Mouse (Mus musculus): ENCODE results near the gene Rcl1. TPM values are rescaled to one million over a fixed set of nuclear protein-coding genes. Genes with fewer than 3 reads are reported as not detected.

The Rcl1 gene
- total RNA-seq, 2 experiments from 2014 or later: 26.9 to 30.0 TPM

GRCm38 (mm10) chr19:29146820-29147219 lies 45.6 kb downstream of the Rcl1 start:
- no peak for DNase-seq (ENCODE audit: low spot score in 2 of 2)

DNA sequence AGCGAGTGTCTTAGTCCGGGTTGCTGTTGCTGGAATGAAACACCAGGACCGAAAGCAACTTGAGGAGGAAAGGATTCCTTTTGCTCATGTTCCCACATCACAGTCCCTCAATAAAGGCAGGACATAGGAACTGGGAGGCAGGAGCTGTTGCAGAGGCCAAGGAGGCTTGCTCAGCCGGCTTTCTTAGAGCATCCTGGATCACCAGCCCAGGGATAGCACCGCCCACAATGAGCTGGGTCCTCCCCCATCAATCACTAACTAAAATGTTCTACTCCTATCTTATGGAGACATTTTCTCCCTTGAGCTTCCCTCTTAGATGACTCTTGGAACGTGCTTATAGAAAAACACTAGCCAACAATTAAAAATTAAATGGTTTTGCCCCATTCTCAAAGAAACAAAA lies 48.4 kb downstream of the Rcl1 start:
- DNase-seq (ENCODE audit: low spot score in 2 of 2): no peak

GRCm38 (mm10) chr19:29150038-29150437 lies 48.9 kb downstream of the Rcl1 start:
- DNase-seq (ENCODE audit: low spot score in 2 of 2): no peak

- DNase-seq (ENCODE audit: low spot score in 2 of 2): no peak
Observed at GRCm38 (mm10) chr19:29151443-29151842, 50.3 kb downstream of the Rcl1 start.

DNA sequence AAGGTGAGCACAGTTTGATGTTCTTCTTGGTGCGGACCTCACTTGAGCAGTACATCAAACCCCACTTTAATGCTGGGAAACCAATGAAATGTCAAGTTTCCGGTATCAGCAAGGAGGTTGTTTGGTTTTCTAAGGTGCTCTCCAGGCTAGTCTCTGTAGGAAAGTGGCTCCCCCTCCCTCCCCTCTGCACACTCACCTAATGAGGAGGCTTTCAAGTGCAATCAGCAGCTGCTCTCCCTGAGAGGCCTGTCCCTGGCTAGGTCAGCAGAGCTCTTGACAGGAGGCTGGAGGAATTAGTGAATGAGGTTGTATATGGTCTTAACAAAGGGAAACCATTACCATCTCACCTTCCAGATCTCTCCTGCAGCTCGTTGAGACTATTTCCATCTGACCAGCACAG lies 54.4 kb downstream of the Rcl1 start:
- no peak for DNase-seq (ENCODE audit: low spot score in 2 of 2)

GRCm38 (mm10) chr19:29156417-29156816 lies 55.2 kb downstream of the Rcl1 start:
- DNase-seq (ENCODE audit: low spot score in 2 of 2): no peak

DNA sequence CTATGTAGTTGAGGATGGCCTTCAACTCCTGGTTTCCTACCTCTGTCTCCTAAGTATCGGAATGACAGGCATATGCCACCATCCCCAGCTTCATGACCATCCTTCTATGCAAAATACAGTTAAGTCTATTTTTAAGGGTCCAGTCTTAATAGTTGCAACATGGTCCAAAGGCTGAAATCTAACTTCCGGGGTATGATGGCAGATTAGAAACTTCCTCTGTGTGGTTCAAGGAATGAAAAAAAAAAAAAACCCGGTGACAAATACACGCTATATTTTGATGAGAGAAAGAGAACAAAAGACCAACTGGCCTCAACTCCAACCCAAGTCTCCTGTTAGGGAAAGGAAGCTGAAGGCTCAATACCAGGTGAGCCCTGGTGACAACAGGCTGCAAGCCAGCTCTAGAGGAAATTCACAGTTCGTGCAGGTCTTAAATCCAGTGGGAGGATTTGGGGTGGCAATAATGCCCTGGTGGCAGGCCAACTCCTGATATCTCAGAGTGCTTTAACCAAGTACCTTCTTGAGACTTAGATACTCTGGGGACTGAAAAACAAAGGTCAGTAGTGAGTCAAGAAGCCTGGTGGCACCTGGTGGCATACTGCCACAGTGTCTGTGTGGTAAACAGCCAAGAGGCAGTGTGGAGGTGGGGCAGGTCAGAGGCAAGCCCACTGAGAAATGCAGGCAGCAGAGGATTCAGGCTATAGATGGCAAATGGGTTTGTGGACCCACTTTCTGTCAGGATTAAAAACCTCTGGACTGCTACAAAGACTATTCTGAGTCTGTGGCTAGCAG lies 56.7 kb downstream of the Rcl1 start:
- DNase-seq (ENCODE audit: low spot score in 2 of 2): no peak

GRCm38 (mm10) chr19:29158486-29158885 lies 57.3 kb downstream of the Rcl1 start:
- DNase-seq (ENCODE audit: low spot score in 2 of 2): no peak

DNA sequence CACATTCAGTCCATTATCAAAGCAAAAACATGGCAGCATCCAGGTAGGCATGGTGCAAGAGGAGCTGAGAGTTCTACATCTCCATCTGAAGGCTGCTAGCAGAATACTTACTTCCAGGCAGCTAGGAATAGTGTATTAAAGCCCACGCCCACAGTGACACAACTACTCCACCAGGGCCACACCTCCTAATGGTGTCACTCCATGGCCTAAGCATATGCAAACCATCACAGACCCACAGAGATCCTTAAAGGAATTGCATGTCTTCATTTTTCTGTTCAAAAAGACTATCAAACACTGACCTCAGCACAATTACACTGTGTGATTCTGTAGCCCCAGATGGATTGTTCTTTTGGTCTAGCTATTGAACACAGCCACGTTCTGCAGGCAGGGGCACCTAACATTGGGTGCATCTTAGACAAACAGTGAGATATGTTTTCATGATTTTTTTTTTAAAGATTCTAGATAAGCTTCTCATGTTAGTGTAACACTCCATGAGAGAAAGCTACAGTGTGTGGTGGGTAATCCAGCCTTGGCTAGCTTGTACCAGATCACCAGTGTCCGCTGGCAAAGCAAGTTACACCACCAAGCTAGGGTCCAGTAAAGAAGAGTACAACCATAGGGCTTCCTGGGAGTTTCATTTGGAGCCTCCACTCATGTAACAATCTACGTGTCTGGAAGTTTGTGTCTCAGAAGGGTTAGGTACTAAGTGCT lies 62.8 kb downstream of the Rcl1 start:
- no peak for DNase-seq (ENCODE audit: low spot score in 2 of 2)

DNA sequence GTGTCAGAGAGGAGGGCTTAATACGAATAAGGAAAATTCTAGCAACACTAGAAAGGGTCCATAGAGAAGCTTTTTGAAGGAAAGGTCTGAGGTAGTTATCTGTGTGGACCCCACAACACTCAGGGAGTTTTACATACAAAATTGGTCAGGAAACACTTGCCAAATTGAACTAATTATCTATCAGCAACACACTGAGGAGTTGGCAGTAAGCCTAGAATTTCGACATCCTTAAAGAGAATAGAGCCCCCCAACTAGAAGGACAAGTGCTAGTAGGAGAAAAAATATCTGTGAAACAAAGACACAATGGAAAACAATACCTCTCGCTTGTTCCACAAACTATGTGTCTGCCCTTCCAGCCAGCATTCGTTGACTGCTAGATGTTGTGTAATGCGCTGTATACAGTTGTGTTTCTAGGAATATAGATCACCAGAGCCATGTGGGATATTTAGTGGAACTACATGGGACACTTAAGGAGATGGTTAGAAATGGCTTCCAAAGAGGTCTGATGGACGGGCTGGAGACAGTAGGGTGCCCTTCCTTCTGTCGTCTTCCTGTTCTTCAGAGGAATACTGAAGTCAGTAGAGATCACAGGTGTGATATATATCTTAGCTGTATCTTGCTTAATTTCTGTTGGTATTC lies 63.5 kb downstream of the Rcl1 start:
- no peak for DNase-seq (ENCODE audit: low spot score in 2 of 2)

DNA sequence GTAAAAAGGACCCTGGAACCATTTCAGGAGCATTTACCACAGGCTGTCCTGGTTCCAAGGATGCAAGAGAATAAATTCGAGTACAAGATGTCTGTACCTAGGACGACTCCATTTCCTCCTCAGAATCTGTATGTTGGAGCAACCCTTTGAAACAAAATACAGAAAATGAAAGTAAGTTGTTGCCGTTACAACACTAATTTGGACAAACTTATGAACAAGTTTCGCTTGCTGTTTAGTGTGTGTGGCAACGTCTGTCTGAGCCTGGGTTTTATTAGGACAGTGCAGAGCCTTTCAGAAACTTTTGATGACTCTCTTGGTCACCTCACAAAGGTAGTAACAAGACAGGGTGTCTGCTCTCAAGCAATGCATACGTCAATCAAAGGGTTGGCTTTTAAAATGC lies 66.8 kb downstream of the Rcl1 start:
- DNase-seq (ENCODE audit: low spot score in 2 of 2): no peak

DNA sequence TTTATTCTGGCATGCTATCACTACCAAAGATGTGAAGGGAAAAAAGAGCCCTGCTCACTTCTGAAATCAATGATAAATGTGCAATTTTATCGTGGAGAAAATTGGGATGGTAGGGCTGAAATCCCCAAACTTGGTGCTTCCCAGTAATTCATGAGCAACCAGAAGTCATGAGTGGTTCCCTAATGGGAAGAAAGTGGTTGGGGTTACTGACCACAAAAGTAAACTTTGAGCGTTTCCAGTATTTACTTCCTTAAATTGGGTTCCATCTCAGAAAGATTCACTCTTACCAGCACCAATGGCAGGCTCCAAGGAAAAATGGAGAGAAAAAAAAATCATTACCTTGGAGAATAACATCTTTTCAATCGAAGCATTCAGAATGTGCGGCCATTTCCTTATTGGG lies 79.2 kb downstream of the Rcl1 start:
- DNase-seq (ENCODE audit: low spot score in 2 of 2): no peak

DNA sequence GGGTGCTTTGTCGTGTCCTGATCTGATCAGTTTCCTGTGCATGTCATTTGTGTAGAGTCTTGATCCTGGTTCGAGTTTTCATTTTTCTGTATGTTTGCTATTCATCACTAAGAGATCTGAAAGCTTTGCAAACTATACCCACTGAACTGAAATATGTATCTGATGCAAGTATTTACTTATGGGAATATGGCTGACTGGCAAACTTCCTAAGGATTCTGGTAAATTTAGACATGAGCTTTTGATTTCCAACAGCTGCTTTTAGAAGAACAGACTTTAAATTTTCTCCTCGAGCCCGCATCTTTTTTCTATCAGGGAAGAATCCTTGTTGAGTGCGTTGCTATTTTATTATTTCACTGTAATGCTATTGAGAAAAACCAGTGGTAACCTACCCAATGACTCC lies 81.0 kb downstream of the Rcl1 start:
- DNase-seq (ENCODE audit: low spot score in 2 of 2): no peak

DNA sequence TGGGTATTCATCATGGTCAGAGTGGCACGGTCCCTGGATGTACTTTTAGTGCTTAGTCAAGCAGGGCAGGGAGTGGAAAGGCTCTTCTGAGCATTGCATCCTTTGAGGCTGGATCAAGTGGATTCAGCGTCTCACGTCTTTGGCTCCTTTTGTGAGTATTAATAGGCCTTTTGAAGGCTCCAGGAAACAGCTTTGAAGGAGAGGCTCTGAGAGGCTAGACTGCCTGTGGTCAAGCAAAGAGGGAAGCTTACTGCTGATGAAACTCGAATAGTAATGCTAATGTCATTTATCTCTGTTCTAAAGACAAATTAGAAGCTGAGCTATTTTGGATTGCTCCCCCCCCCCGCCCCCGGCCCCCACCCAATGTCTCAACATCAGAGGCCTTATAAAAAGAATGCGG lies 83.9 kb downstream of the Rcl1 start:
- no peak for DNase-seq (ENCODE audit: low spot score in 2 of 2)

DNA sequence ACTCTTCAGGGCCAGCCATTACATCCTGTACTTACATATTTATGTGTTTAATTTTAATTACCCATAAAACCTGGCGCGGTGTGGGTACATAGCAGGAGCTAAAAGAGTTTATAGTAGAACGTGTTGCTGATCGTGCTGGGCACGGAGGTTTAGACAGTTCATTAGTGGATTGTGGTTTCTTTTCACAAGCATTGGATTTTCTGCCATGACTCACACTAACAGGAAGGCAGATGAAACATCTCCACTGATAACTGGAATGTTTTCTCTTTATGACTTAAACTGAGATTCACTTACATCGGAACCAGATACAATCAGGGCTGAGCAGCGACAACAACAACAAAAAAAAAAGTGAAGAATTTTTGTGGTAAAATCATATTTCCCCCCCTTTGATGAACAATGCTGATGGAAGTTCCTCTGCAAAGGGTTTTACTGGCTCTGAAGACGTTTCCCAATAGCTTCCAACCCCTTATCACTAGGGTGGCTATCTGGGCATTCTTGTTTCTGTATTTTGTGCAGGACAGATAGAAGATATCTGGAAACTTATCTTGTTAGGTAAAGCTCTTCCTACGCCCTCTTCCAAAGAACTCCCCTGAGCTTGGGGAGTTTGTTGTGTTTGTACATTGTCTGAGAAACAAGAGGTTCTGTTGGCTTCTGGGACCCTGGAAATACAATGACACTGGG lies 84.5 kb downstream of the Rcl1 start:
- DNase-seq (ENCODE audit: low spot score in 2 of 2): no peak

- DNase-seq (ENCODE audit: low spot score in 2 of 2): no peak
Observed at GRCm38 (mm10) chr19:29188879-29189278, 87.7 kb downstream of the Rcl1 start.

Small RNAs within 50 kb of the gene (microRNA-seq; reads per million reads assigned to microRNA genes)
- gene Mir101b: 935 reads per million, percentile 75 among the genes with 10 or more reads in this experiment

Other genes with a start within 250 kb of the Rcl1 start
- 10 to 100 TPM; 22.7 to 26.9 TPM for gene Plpp6, start 137.4 kb upstream of the Rcl1 start, total RNA-seq (2021)
- gene 4430402I18Rik, start 133.6 kb upstream of the Rcl1 start, total RNA-seq (2021): 1 to 10 TPM; 6.3 to 6.4 TPM
- gene Cdc37l1, start 111.0 kb upstream of the Rcl1 start, total RNA-seq (2021): 10 to 100 TPM; 44.8 to 46.0 TPM
- 100 to 1,000 TPM; 146 to 153 TPM for gene Ak3, start 53.4 kb upstream of the Rcl1 start, total RNA-seq (2021)
- gene Jak2, start 150.5 kb downstream of the Rcl1 start, total RNA-seq (2021): 10 to 100 TPM; 25.6 to 25.9 TPM
- gene Insl6, start 224.0 kb downstream of the Rcl1 start, total RNA-seq (2021): 1 to 10 TPM in 1 of 2 experiments, under 1 TPM in 1; 0.45 to 1.7 TPM
- gene Rln1, start 233.3 kb downstream of the Rcl1 start, total RNA-seq (2021): not detected